Mouse (Mus musculus) G1E (cell line): ENCODE results near the gene Zranb3.
"Not testable (repeated sequence)": the region's sequence is repeated elsewhere in the genome, so short reads cannot be mapped to it uniquely, and the experiment has no call there.

ENCODE experiments used
- CTCF ChIP-seq: IDR thresholded peaks from 2 replicates; pipeline ENCODE4 v1.5.1; 2012; ENCODE audit warnings: low read depth, low read length, inconsistent platforms, mixed read lengths
- GATA1 ChIP-seq: IDR thresholded peaks from 2 replicates; pipeline ENCODE4 v1.6.1; 2012; ENCODE audit warnings: borderline replicate concordance, low read length, inconsistent platforms, mixed read lengths
- POLR2AphosphoS5 ChIP-seq: IDR thresholded peaks from 2 replicates; pipeline ENCODE4 v1.6.1; 2012; ENCODE audit warnings: low read depth, low read length, inconsistent platforms; ENCODE audit not compliant: insufficient replicate concordance
- TAL1 ChIP-seq: conservative IDR thresholded peaks from 2 replicates; pipeline ENCODE4 v1.6.1; 2012; ENCODE audit warnings: low read depth, low read length, inconsistent platforms, mixed read lengths

DNA sequence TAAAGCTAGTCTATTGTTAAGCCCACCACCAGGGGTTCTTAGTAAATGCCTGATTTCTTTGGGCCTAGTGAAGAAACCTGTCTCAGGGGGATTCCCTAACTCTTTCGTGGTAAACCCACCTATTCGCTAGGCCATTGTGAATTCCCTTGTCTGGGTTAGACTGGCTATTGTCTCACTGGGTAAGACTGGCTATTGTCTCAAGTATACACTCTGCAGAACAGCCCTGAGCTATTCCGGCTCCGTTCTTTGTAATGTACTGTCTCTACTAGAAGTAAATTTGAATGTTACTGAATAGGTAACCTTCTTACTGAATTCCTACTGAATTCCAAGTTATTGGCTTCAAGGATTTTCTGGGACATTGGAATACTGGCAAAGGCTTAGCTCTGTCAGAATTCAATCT is 101.9 kb downstream of the Zranb3 start:
- not testable (repeated sequence) for TF ChIP-seq CTCF, POLR2AphosphoS5, TAL1, GATA1
